Mouse (Mus musculus) ovary, postnatal 14 days (tissue): ENCODE data around the gene Lcn12.
A peak's percentile ranks its signal among the peaks of the same experiment; 100 is the strongest.

Experiments used
- DNase-seq: peaks from one replicate; pipeline ENCODE4 v3.0.0; 2022; ENCODE audit warnings: low spot score

Gene Lcn12

DNA sequence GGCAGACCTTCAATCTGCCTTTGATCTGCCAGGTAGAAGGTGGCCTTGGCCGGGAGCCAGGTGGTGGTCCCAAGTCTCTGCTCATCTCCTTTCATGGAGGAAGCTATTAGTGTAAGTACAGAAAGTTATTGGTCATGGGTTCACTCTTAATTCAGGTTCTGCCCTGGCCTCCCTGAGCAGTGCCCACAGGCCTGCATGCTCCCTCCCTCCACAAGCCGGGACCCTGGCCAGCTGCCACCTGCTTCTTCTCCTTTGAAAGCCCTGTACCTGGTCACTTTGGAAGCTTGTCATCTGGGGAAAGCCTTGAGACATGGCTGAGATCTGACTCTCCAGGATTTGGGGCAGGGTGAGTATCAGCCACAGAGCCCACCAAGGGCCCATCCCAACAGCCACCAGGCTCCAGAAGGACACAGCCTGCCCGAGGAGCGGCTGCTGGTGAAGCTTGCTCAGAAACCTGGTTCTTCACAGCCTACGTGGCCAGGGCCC lies at the start of gene Lcn12:
Lcn12 (minus strand) TSS at position 436 of the 486 bp plus-strand sequence.
- no peak for DNase-seq

DNA sequence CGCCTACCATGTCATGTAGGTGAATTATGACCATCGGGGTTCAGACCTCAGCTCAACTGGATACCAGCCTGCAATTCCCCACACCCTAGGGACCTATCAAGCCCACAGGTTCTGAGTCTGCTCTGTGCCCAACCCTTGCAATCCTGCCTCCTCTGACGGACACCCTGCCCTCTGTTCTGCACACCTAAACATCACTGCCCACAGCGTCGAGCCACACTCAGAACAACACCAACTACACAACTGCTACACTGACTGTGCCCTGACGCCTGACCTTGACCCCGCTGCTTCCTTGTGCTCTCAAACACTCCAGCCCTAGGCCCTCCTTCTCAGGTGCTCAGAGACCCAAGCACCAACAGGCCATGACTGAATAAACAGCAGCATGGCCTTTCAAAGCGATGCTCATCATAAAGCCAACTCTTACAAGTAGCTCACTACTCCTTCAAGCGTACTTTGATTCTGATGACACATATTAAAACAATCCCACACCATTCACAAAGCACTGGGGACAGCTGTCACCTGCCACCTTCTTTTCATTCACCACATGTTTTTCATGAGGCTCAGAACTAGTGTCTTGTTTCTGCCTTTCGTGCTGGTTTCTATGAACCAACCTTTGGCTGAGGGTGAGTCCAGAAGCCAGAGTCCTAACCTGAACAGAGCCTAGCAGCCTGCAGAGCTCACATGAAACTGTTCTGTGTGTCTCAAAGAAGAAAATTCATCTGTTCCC lies 48.1 kb upstream of the Lcn12 start:
- no peak for DNase-seq

DNA sequence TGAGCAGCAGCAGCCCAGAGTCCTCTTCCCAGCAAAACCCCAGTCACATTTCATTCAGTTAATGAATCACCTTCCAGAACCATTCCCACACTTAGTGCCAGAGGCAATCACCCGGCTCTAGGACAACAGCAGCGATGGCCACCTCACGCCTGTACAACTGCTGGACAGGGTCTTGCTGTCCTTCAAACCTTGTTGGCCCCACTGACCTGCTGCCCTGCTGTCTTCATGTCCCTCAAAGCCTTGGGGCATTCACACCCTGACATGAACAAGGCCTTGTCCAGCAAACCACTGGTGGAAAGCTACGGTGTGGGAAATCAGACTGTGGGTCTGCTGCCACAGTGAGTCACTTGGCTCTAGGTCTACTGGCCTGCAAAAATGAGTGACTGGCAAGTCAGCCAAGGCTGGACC lies 46.8 kb upstream of the Lcn12 start:
- DNase-seq, result no peak

DNA sequence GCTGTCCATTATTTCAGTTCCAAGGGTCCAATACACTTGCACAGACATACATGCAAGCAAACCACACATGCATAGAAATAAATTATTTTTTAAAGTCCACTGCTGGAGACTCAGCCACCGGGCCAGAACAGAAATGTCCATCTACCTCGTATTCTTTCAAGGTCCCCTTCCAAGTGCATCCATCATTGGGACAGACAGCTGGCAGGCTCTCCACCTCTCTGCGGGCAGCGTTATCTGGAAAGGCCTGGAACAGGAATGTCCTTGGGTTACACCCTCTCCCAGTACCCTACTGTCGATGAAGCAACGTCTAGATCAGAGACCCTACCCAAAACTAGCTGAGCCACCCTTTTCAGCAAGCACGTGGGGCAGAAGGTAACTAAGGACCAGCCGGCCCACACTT lies 42.8 kb upstream of the Lcn12 start:
- no peak for DNase-seq

DNA sequence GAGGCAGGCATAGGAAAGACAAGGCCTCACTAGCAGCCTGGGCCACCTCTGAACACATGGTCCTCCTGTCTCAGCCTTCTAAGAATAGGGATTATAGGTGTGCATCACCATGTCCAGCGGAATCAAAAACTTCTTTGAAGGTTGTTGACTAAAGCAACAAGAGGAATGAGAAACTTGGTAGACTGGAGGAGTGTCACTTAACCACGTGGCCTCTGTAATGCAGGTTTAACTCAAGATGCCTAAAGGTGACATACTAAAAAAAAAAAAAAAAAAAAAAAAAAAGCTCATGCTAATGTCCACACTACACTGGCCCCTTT lies 41.1 kb upstream of the Lcn12 start:
- DNase-seq, result no peak

DNA sequence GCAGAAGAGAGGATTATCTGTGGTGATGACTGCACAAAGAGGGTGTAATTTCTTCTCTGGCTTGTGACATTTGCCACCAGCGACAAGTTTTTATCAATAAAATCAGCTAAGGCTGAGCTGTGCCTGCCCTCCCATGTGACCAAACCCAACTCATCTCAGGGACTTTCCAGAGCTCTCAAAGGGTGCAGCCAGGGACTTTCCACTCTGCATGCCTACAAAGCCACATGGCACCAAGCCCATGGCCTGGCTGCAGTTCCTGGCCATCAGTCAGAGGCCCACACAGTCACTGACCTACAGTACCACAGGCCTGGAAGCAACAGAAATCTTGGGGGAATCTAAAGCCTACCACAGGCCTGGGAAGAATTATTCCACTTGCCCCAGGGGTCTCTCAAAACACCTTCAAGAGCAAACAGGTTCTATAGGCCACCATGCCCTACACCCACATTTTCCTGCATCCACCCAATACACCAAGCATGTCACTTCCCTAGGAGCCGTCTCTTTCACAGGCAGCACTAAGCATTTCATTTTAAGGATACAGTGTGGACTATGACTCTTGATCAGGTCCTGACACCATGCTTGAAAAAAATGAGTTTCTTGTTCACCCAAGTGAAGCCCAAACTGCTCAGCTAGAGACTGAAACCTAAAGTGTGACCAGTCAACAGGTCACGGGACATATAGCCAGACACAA lies 40.6 kb upstream of the Lcn12 start:
- DNase-seq, result peak; percentile 39

DNA sequence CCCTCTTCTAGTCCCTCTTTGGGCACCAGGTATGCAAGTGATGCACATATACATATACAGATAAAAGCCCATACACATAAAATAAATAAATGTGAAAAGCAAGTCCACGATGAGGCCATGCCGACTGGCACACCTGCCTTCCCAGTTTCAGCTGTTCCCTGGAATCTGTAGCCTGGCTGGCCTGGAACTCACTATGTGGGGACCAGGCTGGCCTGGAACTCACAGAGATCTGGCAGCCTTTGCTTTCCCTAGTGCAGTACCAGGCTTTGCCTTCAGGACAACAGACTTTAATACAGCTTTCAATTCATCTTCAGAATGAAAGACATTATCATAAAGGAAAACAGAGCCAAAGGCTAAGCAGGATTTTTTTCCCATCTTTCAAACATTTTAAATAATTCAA lies 40.0 kb upstream of the Lcn12 start:
- DNase-seq, result no peak

DNA sequence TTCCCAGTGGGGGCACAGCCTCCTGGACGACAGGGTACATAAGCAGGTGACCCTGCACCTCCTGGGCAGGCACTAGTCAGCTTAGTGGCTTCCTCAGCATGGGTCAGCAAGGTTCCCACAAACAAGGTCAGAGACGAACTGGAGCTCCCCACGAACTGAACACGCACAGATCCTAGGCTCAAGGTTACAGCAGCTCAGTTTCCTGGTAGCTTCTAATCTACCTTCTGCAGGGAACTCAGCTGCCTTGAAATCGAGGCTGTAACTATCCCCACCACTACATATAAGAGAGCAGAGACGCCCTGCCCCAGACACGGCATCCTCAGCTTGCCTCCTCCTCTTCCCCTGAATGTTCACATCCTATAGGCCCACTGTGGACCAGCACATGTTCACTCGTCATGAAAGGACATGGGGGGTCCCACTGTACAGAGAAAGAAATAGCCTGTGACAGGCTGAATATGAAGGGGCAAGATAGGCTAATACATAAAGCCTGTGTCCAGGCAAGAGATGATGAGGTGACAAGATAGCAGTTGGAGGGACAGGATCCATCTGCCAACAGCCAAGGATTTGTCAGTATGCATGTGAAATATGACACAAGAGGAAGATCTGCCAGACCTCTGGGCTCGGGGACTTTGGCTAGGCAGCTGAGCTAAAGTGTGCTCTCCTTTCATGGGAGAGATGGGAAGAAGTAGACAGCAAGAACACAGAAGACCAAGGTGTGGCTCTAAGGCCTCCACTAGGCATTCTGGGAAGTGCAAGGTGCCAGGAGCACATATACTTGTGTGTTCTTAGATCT lies 33.0 kb upstream of the Lcn12 start:
- no peak for DNase-seq

DNA sequence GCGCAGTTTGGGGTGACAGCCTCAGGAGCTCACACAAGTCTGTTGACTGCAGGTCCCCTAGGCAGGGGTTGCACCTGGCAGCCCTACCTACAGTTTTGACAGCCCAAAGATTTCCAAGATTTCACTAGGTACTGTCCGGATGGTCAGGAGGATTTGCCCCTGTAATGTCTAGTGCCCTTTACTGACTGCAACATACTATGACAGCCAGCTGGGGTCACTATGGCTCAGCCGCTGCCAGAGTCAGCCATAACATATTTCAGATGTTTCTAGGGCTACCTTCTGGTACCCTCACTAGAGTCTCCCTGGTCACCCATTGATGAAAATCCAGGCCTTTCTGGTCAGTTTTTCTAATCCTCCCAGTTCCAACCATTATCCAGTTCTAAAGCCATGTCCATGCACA lies 16.2 kb upstream of the Lcn12 start:
- no peak for DNase-seq

DNA sequence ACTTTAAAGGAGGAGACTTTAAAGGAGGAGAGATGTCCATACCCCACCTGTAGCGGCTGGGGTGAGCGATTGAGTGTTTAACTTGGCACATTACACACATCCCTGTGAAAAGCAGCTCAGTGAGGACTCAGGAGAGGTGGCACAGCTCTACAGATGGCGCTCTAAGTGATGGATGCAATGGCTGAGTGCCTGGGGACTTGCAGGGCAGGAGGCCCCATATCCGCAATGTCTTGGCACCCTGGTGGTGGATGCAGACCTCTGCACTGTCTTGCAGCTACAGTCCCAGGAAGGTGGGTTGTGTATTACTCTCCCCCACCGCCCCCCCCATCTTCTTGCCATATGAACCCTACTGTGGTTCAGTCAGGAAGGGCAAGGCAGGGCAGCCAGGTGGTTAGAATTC lies 13.3 kb upstream of the Lcn12 start:
- no peak for DNase-seq

DNA sequence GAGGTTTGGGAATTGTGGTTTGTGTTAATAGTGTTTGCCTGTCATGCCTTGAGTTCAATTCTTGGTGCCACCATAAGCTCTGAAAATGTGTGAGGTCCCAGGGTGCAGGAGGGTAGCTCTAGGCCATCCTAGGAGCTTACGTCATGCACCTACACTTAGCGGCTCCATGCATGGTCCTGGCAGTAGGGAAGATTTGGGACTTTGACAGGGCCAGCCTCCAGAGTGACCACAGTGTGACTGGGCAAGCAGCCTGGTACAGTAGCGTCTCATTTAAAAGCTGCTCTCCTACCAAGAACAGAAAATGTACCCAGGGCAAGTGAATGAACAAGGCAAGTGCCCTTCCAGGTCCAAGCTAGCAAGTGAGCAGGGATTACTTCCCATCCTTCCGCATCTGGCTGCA lies 12.1 kb upstream of the Lcn12 start:
- no peak for DNase-seq

DNA sequence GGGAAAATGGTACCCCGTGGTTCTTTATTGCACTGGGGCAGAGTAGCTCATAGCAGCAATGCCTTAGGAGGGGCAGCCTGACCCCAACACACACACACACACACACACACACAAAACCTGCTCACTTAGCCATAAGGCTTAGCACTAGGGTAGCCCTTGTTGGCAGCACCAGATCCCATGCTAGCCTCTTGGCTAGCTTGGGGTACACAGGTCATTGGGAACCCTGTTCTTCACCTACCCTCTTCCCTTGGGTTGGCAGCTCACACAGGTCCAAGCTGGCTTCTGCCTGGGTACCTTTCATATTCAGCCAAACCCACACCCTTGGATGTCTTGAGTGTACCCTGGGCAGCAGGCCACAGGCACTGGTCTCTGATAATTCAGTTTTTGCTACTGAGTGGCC lies 11.3 kb upstream of the Lcn12 start:
- no peak for DNase-seq

DNA sequence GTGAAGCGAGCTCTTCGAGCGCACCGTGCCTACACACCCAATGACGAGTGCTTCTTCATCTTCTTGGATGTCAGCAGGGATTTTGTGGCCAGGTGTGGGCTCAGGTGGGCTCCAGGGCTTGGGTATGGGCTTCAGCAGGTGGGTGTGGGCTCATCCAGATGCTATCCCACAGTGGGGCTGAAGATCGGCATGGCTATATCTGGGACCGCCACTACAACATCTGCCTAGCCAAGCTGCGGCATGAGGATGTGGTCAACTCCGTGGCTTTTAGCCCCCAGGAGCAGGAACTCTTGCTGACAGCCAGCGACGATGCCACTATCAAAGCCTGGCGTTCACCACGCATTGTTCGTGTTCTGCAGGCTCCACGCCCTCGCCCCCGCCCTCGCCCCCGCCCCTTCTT lies 10.8 kb upstream of the Lcn12 start:
- no peak for DNase-seq

DNA sequence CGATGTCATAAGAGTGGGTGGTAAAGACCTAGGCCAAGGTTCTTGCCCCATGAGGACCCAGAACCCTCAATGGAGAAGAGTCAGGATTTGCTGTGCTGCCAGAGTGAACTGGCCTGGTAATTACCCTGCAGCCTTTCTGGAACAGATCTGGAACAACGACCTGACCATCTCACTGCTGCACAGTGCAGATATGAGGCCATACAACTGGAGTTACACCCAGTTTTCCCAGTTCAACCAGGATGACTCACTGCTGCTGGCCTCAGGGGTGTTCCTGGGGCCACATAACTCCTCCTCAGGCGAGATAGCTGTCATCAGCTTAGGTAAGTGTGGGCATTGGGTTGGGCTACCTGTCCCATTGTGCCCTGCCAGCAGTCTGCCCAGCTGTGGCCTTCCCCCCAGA lies 9.0 kb upstream of the Lcn12 start:
- DNase-seq, result no peak

DNA sequence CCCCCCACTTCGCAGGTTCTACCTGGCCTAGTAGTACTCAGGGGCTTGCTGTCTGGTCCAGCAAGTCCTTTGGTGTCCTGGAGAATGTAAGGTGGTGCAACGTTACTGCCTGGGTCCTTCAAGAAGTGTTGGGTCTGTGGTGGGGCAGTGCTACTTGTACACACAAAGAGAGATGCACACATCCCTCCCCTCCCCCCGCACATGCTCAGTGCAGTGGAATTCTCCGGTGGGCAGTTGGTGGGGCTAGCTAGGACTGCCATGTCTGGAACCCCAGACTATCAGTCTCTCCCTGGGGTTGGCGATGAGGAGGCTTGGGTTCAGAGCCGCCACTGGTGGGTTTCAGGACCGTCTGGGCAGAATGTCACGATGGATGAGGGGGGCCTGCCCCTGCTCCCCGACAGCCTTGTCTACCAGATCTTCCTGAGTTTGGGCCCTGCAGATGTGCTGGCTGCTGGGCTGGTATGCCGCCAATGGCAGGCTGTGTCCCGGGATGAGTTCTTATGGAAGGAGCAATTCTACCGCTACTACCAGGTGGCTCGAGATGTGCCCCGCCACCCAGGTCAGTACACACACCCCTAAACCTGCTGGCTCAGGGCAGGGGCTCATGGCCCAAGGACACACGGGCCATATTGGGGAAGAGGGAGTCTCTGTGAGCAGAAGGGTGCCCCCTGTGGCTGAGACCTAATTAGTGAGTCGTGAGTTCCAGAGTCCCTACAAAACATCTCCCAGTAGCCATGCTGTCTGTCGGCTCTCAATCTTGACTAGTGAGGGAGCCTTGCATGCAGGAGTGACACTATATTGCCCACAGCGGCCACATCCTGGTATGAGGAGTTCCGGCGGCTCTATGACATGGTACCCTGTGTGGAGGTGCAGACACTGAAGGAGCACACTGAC lies 8.1 kb upstream of the Lcn12 start, which contains the start of gene C8g:
C8g (minus strand) TSS at position 127 of the 894 bp plus-strand sequence.
- DNase-seq, result no peak

DNA sequence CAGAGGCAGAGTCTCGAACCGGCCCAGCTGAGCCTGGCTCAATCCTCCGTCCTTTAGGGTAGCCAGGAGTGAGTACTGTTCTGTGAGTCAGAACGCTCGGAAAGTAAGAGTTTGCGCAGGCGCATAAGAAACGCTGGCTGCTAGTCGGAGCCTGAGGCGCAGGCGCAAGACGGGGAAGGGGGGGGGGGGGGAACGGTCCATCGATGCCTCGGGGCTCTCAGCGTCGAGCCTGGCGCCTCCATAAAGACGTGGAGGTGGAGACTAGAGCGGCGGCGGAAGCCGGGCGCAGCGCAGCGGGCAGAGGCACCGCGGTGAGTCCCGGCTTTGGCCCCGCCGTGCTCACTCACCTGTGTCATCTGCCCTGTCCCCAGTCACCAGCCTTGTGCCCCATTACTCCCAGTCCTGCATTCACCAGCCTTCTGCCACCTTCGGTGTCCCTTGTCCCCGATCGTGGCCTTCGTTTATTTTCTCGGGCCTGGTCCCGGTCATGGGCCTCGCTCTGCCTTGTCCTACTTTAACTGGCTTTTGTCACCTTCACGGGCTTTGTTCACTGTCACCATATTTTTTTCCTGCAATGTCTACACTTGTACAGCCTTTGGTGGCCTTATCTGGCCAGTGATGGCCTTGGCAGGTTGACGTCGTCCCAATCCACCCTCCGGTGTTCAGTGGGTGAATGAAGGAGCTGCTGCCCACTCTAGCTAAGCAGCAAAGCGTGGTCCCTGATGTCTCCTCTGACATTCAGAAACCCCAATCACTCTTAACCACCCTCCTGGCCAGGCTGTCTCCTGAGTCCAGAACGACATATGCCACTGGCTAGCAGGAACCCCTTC lies 7.1 kb upstream of the Lcn12 start, which contains the start of gene Fbxw5:
Fbxw5 (plus strand) TSS at position 175 of the 830 bp plus-strand sequence.
- peak; percentile 62 for DNase-seq

DNA sequence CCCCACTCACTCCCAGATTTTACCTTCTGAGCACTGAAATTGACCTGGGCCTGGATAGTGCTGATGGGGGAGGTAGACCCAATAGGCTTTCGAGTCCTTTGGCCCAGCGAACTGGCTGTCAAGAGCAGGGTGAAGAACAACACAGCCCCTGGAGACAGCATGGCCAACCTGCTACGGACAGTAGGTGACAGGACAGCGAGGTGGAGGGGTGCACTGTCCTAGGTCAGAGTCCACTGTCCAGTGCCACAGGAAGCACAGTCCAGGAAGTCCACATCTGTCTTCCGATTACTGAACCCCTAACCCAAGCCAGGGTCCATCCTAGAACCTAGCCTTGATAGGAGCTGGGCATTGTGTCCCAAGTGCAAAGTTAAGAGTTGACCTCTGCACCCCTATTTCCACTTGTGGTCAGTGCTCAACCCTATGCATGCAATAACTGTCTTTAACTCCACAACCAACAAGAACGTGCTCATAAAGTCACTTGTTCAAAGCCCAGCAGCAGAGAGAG lies 6.4 kb upstream of the Lcn12 start:
- DNase-seq, result no peak

DNA sequence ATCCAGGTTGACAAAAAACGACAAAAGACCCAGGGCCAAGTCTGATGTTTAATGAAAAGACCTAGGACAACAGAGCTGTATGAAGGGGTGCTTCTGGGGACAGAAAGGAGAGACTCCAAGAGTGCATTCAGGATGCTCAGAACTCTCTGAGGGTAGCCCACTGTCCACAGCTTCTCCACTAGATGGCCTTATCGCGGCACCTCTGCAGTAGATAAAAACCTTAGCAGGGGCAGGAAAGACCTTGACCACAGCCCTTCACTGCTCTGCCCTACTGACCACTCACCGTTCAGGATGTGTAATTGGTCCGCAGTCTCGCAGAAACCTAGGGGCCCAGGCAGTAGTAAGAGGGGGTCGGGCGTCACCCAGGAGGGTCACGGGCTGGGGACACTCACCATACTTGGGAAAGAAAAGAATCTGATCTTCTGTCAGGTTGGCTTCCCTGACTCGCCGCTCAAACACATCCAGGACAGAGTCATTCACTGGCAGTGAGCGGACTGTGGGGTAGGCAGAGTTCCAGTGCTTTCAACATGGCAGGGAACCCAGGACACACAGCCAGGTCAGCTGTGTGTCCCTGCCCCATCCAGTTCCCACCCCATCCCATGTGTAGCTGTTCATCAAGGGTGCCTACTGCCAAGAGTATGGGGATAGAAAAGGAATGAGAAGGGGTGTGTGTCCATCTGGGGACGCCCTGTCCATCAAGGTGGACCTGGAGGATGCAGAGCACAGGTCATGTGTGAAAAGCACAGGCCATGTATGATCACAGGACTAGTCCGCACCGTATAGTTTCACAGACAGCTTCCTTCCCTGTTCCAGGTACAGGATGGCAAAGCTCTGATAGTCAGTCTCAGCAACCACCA lies 5.1 kb upstream of the Lcn12 start:
- DNase-seq, result no peak

DNA sequence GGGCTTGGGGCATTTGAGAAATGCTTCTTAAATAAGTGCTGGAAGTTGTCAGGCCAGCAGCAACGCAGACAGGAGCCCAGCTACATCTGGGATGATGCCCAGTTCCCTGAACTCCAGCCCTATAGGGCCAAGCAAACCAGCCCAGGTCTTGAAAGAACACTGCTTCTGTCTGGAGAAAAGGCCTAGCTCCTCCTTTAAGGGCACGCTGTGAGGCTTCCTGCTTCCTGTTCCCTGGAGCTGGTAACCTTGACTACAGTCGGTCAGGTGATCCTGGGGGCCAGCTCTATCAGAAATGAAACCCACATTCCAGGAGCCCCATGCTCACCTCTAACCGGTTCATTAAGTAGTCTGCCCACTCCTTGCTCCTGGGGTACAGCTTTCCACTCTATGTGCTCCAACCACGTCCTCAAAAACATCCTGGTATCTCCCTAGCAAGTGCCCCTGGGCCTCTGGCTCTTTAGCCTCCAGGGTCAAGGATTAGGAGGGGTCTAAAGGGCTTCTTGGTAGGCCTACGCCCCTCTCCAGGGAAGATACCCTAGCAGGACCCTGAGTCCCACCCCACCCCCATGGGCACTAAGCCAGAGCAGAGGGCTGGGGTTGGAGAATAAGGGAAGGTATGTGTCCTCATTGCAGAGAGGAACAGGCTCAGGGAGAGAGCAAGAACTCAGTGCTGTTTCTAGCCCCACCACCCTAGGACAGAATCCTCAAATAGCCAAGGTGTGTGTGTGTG lies 4.3 kb upstream of the Lcn12 start:
- no peak for DNase-seq
